Mouse (Mus musculus) heart, embryonic 16.5 days (tissue): Measurements from ENCODE around the gene Ecpas. TPM values are rescaled to one million over a fixed set of nuclear protein-coding genes. Genes with fewer than 3 reads are reported as not detected.

Experiments used
- ATAC-seq: fragments of 200-750 bp; cut with Nextera tagmentation; replicated peaks from 2 replicates; pipeline ENCODE4 v1.8.0; 2017; ENCODE audit warnings: moderate number of reproducible peaks; ENCODE audit not compliant: insufficient read depth, low FRiP score; ENCODE audit errors: extremely low read depth
- H3K27ac ChIP-seq: fragments of 300-500 bp; sonication (generic); 2 replicates; pipeline ENCODE4 v1.5.1; 2014; ENCODE audit warnings: mild to moderate bottlenecking, low read length, control low read depth, moderate library complexity
- H3K27me3 ChIP-seq: fragments of 300-500 bp; sonication (generic); 2 replicates; pipeline ENCODE4 v1.6.1; 2014; ENCODE audit warnings: low read length, mixed read lengths; ENCODE audit not compliant: control insufficient read depth, insufficient read depth
- H3K36me3 ChIP-seq: fragments of 300-500 bp; sonication (generic); 2 replicates; pipeline ENCODE4 v1.6.1; 2014; ENCODE audit not compliant: control insufficient read depth, insufficient read depth
- H3K4me1 ChIP-seq: fragments of 300-500 bp; sonication (generic); 2 replicates; pipeline ENCODE4 v1.6.1; 2014; ENCODE audit warnings: low read length, mixed read lengths; ENCODE audit not compliant: control insufficient read depth, insufficient read depth
- H3K4me2 ChIP-seq: fragments of 300-500 bp; sonication (generic); 2 replicates; pipeline ENCODE4 v1.6.1; 2014; ENCODE audit warnings: low read depth, mild to moderate bottlenecking, control low read depth, low read length
- H3K4me3 ChIP-seq: fragments of 300-500 bp; sonication (generic); 2 replicates; pipeline ENCODE4 v1.5.1; 2014; ENCODE audit warnings: mild to moderate bottlenecking, control low read depth, low read length
- H3K9ac ChIP-seq: fragments of 300-500 bp; sonication (generic); 2 replicates; pipeline ENCODE4 v1.6.1; 2014; ENCODE audit warnings: low read length, control low read depth
- H3K9me3 ChIP-seq: fragments of 300-500 bp; sonication (generic); replicated peaks from 2 replicates; pipeline ENCODE4 v1.6.1; 2016; ENCODE audit warnings: low read length; ENCODE audit not compliant: control insufficient read depth
- WGBS: fragments of 180-500 bp; shearing (Covaris S2); extraction: QIAGEN DNeasy Blood & Tissue Kit; methylation state at CpG from one replicate; pipeline ENCODE4 v1.1.7; 2014; 5-methylcytosine and 5-hydroxymethylcytosine counted together
- polyA plus RNA-seq: library from polyadenylated mRNA; unstranded; fragments of >200 nt; fragmentation: Nextera tagmentation; extraction: Ambion mirVana; gene quantifications from 2 replicates; pipeline ENCODE4 v1.2.1, GENCODE M21; 2015

Ecpas gene
- polyA plus RNA-seq, 1 experiment from 2014 or later, result 21.2 TPM

DNA sequence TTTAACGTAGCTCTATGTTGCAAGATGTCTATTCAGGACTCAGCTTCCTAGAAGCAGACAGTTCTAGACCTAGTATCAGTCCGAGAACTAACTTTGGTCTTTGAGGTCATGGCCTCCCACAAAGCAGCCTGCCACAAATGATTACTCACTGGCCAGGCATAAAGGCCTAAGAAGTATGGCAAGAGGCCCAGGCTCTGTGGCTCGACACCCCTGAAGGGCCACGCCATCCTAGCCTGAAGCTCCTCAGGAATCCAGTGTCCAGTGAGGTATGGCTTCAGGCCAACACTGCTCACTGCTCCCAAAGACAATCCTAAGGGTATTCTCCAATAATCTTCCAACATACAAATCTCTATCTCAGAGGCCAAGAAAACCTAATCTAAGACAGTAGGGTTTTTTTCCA lies 86.6 kb downstream of the Ecpas start:
- Histone ChIP-seq H3K9me3 (no peaks in the 10 kb centered on the region), H3K27ac (no peak overlapping the region), H3K27me3 (no peaks in the 10 kb centered on the region), H3K4me2 (no peak overlapping the region), H3K36me3 (peaks cover 32% of the 10 kb centered on the region), H3K4me3 (no peak overlapping the region), H3K4me1 (no peaks in the 10 kb centered on the region), H3K9ac (no peak overlapping the region)
- WGBS, result 70% methylated on average over 4 of the region's 4 CpGs
- no peak for ATAC-seq

DNA sequence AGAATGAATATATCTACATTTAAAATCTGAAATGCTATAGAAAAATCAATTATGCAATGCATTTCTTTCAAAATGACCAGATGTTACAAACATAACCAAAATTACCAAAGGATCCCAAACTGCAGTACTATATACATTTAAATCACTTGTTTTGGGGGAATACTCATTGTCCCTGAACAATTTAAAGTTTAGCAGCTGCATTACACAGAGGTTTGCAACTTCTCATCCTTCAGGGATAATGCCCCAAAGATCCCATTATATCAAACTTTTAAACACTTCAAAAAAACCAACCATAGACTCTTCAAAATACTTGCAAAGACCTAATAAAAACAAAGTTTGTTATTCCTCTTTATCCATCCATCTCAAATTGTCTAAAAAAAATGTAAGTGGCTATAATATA lies 124.9 kb downstream of the Ecpas start, which contains the start of gene Olfr267:
Gene Olfr267, minus strand, starts transcription at position 101 of the 400 bp plus-strand sequence.
- no peak for ATAC-seq
- H3K36me3 ChIP-seq, result no peaks in the 10 kb centered on the region
- no peak within 1 kb of the TSS for H3K4me3 ChIP-seq
- no peak within 1 kb of the TSS for H3K9ac ChIP-seq
- H3K4me2 ChIP-seq, result no peak within 1 kb of the TSS
- no peaks in the 10 kb centered on the region for H3K27me3 ChIP-seq
- no peaks in the 10 kb centered on the region for H3K4me1 ChIP-seq
- H3K27ac ChIP-seq, result no peak within 1 kb of the TSS
- no peaks in the 10 kb centered on the region for H3K9me3 ChIP-seq

DNA sequence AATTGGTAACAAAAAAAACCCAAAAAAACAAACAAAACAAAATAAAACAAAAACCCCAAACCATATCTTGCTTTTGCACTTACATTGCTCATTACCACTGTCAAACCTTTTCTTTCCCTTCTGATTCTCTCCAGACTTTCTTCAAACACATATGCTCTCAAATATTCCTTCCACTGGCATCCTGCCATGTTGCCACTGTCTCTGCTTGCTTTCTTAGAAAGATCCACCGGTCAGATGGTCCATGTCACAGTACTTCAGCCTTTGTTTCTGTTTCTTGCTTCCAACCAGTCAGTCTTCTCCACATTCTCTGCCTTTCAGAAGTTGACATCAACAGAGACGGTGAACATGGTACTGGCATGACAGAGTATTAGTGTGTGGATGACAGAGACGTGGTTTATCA lies 125.9 kb downstream of the Ecpas start:
- WGBS, result 35% methylated on average over 3 of the region's 3 CpGs
- Histone ChIP-seq H3K9ac (no peak overlapping the region), H3K9me3 (no peaks in the 10 kb centered on the region), H3K4me3 (no peak overlapping the region), H3K4me2 (no peak overlapping the region), H3K36me3 (no peaks in the 10 kb centered on the region), H3K27me3 (no peaks in the 10 kb centered on the region), H3K4me1 (no peaks in the 10 kb centered on the region), H3K27ac (no peak overlapping the region)
- no peak for ATAC-seq

DNA sequence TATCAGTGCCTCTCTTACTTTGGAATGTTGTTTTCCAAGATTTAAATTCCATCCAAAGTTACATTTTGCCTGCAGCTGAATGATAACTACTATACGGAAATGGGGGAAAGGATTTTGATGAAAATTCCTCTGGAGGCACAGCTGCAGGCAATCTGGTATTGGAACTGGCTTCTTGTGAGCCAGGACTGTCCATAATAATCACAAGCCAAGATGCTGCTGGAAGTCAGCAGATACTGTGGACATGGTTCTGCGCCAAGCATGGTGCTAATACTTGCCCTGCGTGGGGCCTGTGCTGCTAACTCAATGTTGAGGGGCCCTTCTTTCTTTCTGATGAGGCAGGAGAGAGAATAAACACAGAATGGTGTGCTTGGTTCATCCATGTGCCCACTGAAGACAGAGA lies 149.1 kb downstream of the Ecpas start:
- Histone ChIP-seq H3K36me3 (no peaks in the 10 kb centered on the region), H3K4me1 (no peaks in the 10 kb centered on the region), H3K9me3 (no peaks in the 10 kb centered on the region), H3K27ac (peak overlapping the region; percentile 10; the same call in 1 of the 2 replicates), H3K9ac (no peak overlapping the region), H3K27me3 (no peaks in the 10 kb centered on the region), H3K4me3 (no peak overlapping the region), H3K4me2 (no peak overlapping the region)
- no peak for ATAC-seq
- 58% methylated on average over 3 of the region's 3 CpGs for WGBS

DNA sequence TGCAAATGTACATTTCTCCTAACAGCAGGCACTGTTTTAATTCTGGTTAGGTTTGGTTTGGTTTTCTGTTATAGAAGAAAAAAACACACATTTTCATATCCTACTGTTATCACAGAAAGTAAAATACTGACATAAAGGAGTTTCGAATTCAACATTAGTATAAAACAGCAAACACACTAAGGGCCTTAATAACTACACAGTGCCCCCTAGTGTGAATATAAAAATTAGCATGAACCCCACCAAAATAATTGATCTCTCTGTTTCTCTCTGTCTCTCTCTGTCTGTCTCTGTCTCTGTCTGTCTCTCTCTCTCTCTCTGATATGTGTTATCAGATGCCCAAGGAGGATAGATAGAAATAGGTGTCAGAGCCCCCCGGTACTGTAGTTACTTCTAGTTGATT lies 163.0 kb downstream of the Ecpas start:
- 42% methylated on average over 2 of the region's 2 CpGs for WGBS
- Histone ChIP-seq H3K4me2 (no peak overlapping the region), H3K27ac (no peak overlapping the region), H3K27me3 (no peaks in the 10 kb centered on the region), H3K9me3 (no peaks in the 10 kb centered on the region), H3K9ac (no peak overlapping the region), H3K4me1 (no peaks in the 10 kb centered on the region), H3K36me3 (no peaks in the 10 kb centered on the region), H3K4me3 (no peak overlapping the region)
- ATAC-seq, result no peak

DNA sequence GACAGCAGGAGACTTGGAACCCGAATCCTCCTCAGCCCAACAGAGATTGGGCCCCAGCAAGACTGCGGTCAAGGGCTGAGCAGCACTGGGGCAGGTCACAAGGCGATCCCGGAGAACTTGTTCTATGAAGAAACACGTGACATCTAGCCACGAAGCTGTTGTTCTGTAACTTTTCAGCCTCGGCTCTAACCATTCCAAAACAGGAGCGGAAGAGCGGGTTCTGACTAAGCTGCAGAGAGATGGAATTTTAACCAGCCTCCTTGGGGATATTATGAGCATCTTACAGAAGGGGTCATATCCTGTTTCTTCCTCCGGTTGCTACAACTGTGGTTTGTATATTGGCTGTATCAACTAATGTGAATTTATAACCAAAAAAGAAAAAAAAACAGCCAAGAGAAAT lies 163.4 kb downstream of the Ecpas start:
- no peak for ATAC-seq
- H3K9ac ChIP-seq, result no peak overlapping the region; the same call in 1 of the 2 replicates
- WGBS, result 51% methylated on average over 10 of the region's 10 CpGs

More for the DNA sequence above, 163.4 kb downstream of the Ecpas start:
- H3K27me3 ChIP-seq, result no peaks in the 10 kb centered on the region
- peak overlapping the region; percentile 34; the same call in 1 of the 2 replicates for H3K27ac ChIP-seq
- no peaks in the 10 kb centered on the region for H3K36me3 ChIP-seq
- H3K4me1 ChIP-seq, result no peaks in the 10 kb centered on the region
- no peaks in the 10 kb centered on the region for H3K9me3 ChIP-seq
- no peak overlapping the region for H3K4me3 ChIP-seq
- no peak overlapping the region for H3K4me2 ChIP-seq

Other genes starting within 250 kb of the Ecpas start
- gene Olfr267, start 125.0 kb downstream of the Ecpas start, polyA plus RNA-seq, result not detected in 2 replicates
- 0.06 TPM in 1 of 2 replicates, not detected in the other for gene Zkscan16, start 30.9 kb upstream of the Ecpas start, polyA plus RNA-seq
- 14.5 and 16.1 TPM in 2 replicates for gene Ptgr1, start 74.4 kb upstream of the Ecpas start, polyA plus RNA-seq
- 7.9 and 9.6 TPM in 2 replicates for gene Dnajc25, start 82.3 kb upstream of the Ecpas start, polyA plus RNA-seq
- 8.2 and 12.4 TPM in 2 replicates for gene Gm20503, start 90.5 kb upstream of the Ecpas start, polyA plus RNA-seq
- gene Gng10, start 122.3 kb upstream of the Ecpas start, polyA plus RNA-seq, result 34.2 and 40.9 TPM in 2 replicates
- gene AI481877, start 226.2 kb upstream of the Ecpas start, polyA plus RNA-seq, result not detected in 2 replicates